Comparison of ENCODE assay signal across 9 mouse cellular contexts in genomic region chr11:69799394-69800137, GRCm38 (mm10). TPM values are rescaled to one million over a fixed set of nuclear protein-coding genes. Genes with fewer than 3 reads are reported as not detected.
DNase-seq lines count a peak whose midpoint lies in the region; ATAC-seq lines count a peak whose summit lies in the region.
"Had no signal": no experiment of that assay in that cellular context is flagged by ENCODE, and none has a peak within 500 bp of the region (broad histone marks: within the 10 kb centered on the region; RNA-seq: fewer than 3 reads in every experiment).

No protein-coding gene starts in this region.

- peaks cover 58% of the 10 kb centered on the region for H3K4me1 ChIP-seq in kidney, embryonic 16.5 days (ENCODE audit: insufficient read depth, low read length)
- peaks cover 64% of the 10 kb centered on the region for H3K4me1 ChIP-seq in hindbrain, embryonic 12.5 days
- peaks cover 41% of the 10 kb centered on the region for H3K4me1 ChIP-seq in midbrain, embryonic 16.5 days (ENCODE audit: control insufficient read depth, insufficient read depth, low read length)

- H3K9ac ChIP-seq in kidney, embryonic 16.5 days (replicated peaks; ENCODE audit: low read length): 0 out of 2 replicates have a peak overlapping the region, but pooled peaks have one; percentile 36
- H3K9ac ChIP-seq in hindbrain, embryonic 12.5 days: peak overlapping the region; percentile 73; the same call in 1 of the 2 replicates
- H3K9ac ChIP-seq in midbrain, embryonic 16.5 days (ENCODE audit: low read depth, low read length): peak overlapping the region; percentile 69

- no peak for DNase-seq in kidney, postnatal 14 days
- peak; percentile 45 for DNase-seq in MN1 (ENCODE audit: low spot score)
- no peak for DNase-seq in cerebellum, postnatal 25 days
- DNase-seq in cerebellum, adult 8-10 months: no peak
- no peak for DNase-seq in frontal cortex, adult 2 months (ENCODE audit: extremely low spot score in 1 of 2, low spot score in 1 of 2)

- peak overlapping the region; percentile 98 for H3K4me2 ChIP-seq in kidney, embryonic 16.5 days (replicated peaks; ENCODE audit: low read depth, low read length)
- peak overlapping the region; percentile 90 for H3K4me2 ChIP-seq in hindbrain, embryonic 12.5 days (replicated peaks)
- H3K4me2 ChIP-seq in midbrain, embryonic 16.5 days (ENCODE audit: low read length): peak overlapping the region; percentile 90

- peak overlapping the region; percentile 66 for H3K4me3 ChIP-seq in kidney, embryonic 16.5 days (ENCODE audit: low read length)
- H3K4me3 ChIP-seq in hindbrain, embryonic 12.5 days: peak overlapping the region; percentile 53
- peak overlapping the region; percentile 54 for H3K4me3 ChIP-seq in midbrain, embryonic 16.5 days (ENCODE audit: low read depth, low read length)

- no peak overlapping the region for H3K27ac ChIP-seq in kidney, embryonic 16.5 days (ENCODE audit: low read length)
- peak overlapping the region; percentile 93 for H3K27ac ChIP-seq in hindbrain, embryonic 12.5 days
- H3K27ac ChIP-seq in midbrain, embryonic 16.5 days (ENCODE audit: low read length): peak overlapping the region; percentile 93

- WGBS in kidney, embryonic 16.5 days: 17% methylated on average over 12 of the region's 12 CpGs
- WGBS in hindbrain, embryonic 12.5 days: 16% methylated on average over 12 of the region's 12 CpGs
- WGBS in midbrain, embryonic 16.5 days: 14% methylated on average over 11 of the region's 12 CpGs

- ATAC-seq in kidney, embryonic 16.5 days (ENCODE audit: low FRiP score, low TSS enrichment): no peak
- no peak for ATAC-seq in hindbrain, embryonic 12.5 days (ENCODE audit: low FRiP score)
- no peak for ATAC-seq in midbrain, embryonic 16.5 days

- H3K9me3 ChIP-seq in kidney, embryonic 16.5 days (ENCODE audit: low read length): no peaks in the 10 kb centered on the region
- H3K9me3 ChIP-seq in hindbrain, embryonic 12.5 days (replicated peaks): no peaks in the 10 kb centered on the region
- no peaks in the 10 kb centered on the region for H3K9me3 ChIP-seq in midbrain, embryonic 16.5 days (replicated peaks; ENCODE audit: control insufficient read depth, low read length, poor library complexity, severe bottlenecking)

- peaks cover 18% of the 10 kb centered on the region for H3K27me3 ChIP-seq in kidney, embryonic 16.5 days (ENCODE audit: insufficient read depth, low read length)
- H3K27me3 ChIP-seq in hindbrain, embryonic 12.5 days: peaks cover 57% of the 10 kb centered on the region
- H3K27me3 ChIP-seq in midbrain, embryonic 16.5 days (ENCODE audit: control insufficient read depth, insufficient read depth, low read depth, low read length): peaks cover 6% of the 10 kb centered on the region

- no peaks in the 10 kb centered on the region for H3K36me3 ChIP-seq in kidney, embryonic 16.5 days (ENCODE audit: insufficient read depth, low read length)
- H3K36me3 ChIP-seq in hindbrain, embryonic 12.5 days: no peaks in the 10 kb centered on the region
- no peaks in the 10 kb centered on the region for H3K36me3 ChIP-seq in midbrain, embryonic 16.5 days (ENCODE audit: control insufficient read depth, insufficient read depth, low read length)

RNA-seq across cellular contexts. Expression of gene Fgf11, which starts 2.1 kb away (rescaled TPM):
- polyA plus RNA-seq in kidney, embryonic 16.5 days (2015; fragmentation: Nextera tagmentation; extraction: Ambion mirVana): 2.6 and 3.0 TPM in 2 replicates
- polyA plus RNA-seq in hindbrain, embryonic 12.5 days (2016; fragmentation: Nextera tagmentation; extraction: Ambion mirVana): 3.7 and 4.2 TPM in 2 replicates
- 4.1 and 4.5 TPM in 2 replicates for polyA plus RNA-seq in midbrain, embryonic 16.5 days (2015; fragmentation: Nextera tagmentation; extraction: Ambion mirVana)
- 18.4 and 22.0 TPM in 2 replicates for polyA plus RNA-seq in frontal cortex, adult 2 months (2012; rRNA removed)

RNA-seq across cellular contexts. Expression of gene Chrnb1, which starts 3.8 kb away (rescaled TPM):
- 12.9 and 13.8 TPM in 2 replicates for polyA plus RNA-seq in kidney, embryonic 16.5 days (2015; fragmentation: Nextera tagmentation; extraction: Ambion mirVana)
- polyA plus RNA-seq in hindbrain, embryonic 12.5 days (2016; fragmentation: Nextera tagmentation; extraction: Ambion mirVana): 3.0 and 5.9 TPM in 2 replicates
- polyA plus RNA-seq in midbrain, embryonic 16.5 days (2015; fragmentation: Nextera tagmentation; extraction: Ambion mirVana): 1.4 and 1.6 TPM in 2 replicates
- 1.4 and 1.9 TPM in 2 replicates for polyA plus RNA-seq in frontal cortex, adult 2 months (2012; rRNA removed)

RNA-seq across cellular contexts. Expression of gene Tmem102, which starts 5.9 kb away (rescaled TPM):
- 9.0 and 10.2 TPM in 2 replicates for polyA plus RNA-seq in kidney, embryonic 16.5 days (2015; fragmentation: Nextera tagmentation; extraction: Ambion mirVana)
- polyA plus RNA-seq in hindbrain, embryonic 12.5 days (2016; fragmentation: Nextera tagmentation; extraction: Ambion mirVana): 1.6 and 2.4 TPM in 2 replicates
- polyA plus RNA-seq in midbrain, embryonic 16.5 days (2015; fragmentation: Nextera tagmentation; extraction: Ambion mirVana): 0.54 and 0.56 TPM in 2 replicates
- 0.48 and 0.62 TPM in 2 replicates for polyA plus RNA-seq in frontal cortex, adult 2 months (2012; rRNA removed)

RNA-seq across cellular contexts. Expression of gene Gm39566, which starts 15.5 kb away (rescaled TPM):
- not detected in 2 replicates for polyA plus RNA-seq in kidney, embryonic 16.5 days (2015; fragmentation: Nextera tagmentation; extraction: Ambion mirVana)
- polyA plus RNA-seq in hindbrain, embryonic 12.5 days (2016; fragmentation: Nextera tagmentation; extraction: Ambion mirVana): not detected in 2 replicates
- not detected in 2 replicates for polyA plus RNA-seq in midbrain, embryonic 16.5 days (2015; fragmentation: Nextera tagmentation; extraction: Ambion mirVana)
- polyA plus RNA-seq in frontal cortex, adult 2 months (2012; rRNA removed): not detected in 2 replicates
- polyA plus RNA-seq: liver, adult 2 months had no signal

RNA-seq across cellular contexts. Expression of gene Spem2, which starts 18.7 kb away (rescaled TPM):
- not detected in 2 replicates for polyA plus RNA-seq in kidney, embryonic 16.5 days (2015; fragmentation: Nextera tagmentation; extraction: Ambion mirVana)
- polyA plus RNA-seq in hindbrain, embryonic 12.5 days (2016; fragmentation: Nextera tagmentation; extraction: Ambion mirVana): 0.14 TPM in 1 of 2 replicates, not detected in the other
- polyA plus RNA-seq in midbrain, embryonic 16.5 days (2015; fragmentation: Nextera tagmentation; extraction: Ambion mirVana): not detected in 2 replicates
- polyA plus RNA-seq in frontal cortex, adult 2 months (2012; rRNA removed): not detected in 2 replicates
- polyA plus RNA-seq: liver, adult 2 months had no signal
